Mouse (Mus musculus) midbrain, embryonic 15.5 days (tissue): ENCODE data around the gene Pla2g15. TPM values are rescaled to one million over a fixed set of nuclear protein-coding genes. Genes with fewer than 3 reads are reported as not detected.
A peak's percentile ranks its signal among the peaks of the same experiment; 100 is the strongest.

Experiments
- ATAC-seq: fragments of 200-750 bp; cut with Nextera tagmentation; replicated peaks from 2 replicates; pipeline ENCODE4 v1.8.0; 2017; ENCODE audit warnings: moderate TSS enrichment
- H3K27ac ChIP-seq: fragments of 300-500 bp; sonication (generic); 2 replicates; pipeline ENCODE4 v1.5.1; 2015; ENCODE audit warnings: mild to moderate bottlenecking, inconsistent platforms
- H3K27me3 ChIP-seq: fragments of 300-500 bp; sonication (generic); replicated peaks from 2 replicates; pipeline ENCODE4 v1.6.1; 2015; ENCODE audit warnings: inconsistent platforms
- H3K36me3 ChIP-seq: fragments of 300-500 bp; sonication (generic); replicated peaks from 2 replicates; pipeline ENCODE4 v1.6.1; 2015; ENCODE audit warnings: inconsistent platforms
- H3K4me1 ChIP-seq: fragments of 300-500 bp; sonication (generic); 2 replicates; pipeline ENCODE4 v1.6.1; 2015; ENCODE audit warnings: inconsistent platforms
- H3K4me2 ChIP-seq: fragments of 300-500 bp; sonication (generic); 2 replicates; pipeline ENCODE4 v1.6.1; 2015; ENCODE audit warnings: inconsistent platforms, mild to moderate bottlenecking, moderate library complexity
- H3K4me3 ChIP-seq: fragments of 300-500 bp; sonication (generic); 2 replicates; pipeline ENCODE4 v1.5.1; 2015; ENCODE audit warnings: mild to moderate bottlenecking, inconsistent platforms
- H3K9ac ChIP-seq: fragments of 300-500 bp; sonication (generic); 2 replicates; pipeline ENCODE4 v1.6.1; 2015; ENCODE audit warnings: mild to moderate bottlenecking, inconsistent platforms
- H3K9me3 ChIP-seq: fragments of 300-500 bp; sonication (generic); 2 replicates; pipeline ENCODE4 v1.6.1; 2016; ENCODE audit warnings: inconsistent platforms
- WGBS: fragments of 180-500 bp; shearing (Covaris S2); methylation state at CpG from one replicate; pipeline ENCODE4 v1.1.7; 2015; ENCODE audit warnings: mixed read lengths; 5-methylcytosine and 5-hydroxymethylcytosine counted together
- polyA plus RNA-seq: library from polyadenylated mRNA; unstranded; fragments of >200 nt; fragmentation: Nextera tagmentation; extraction: Ambion mirVana; gene quantifications from 2 replicates; pipeline ENCODE4 v1.2.1, GENCODE M21; 2015

Pla2g15 gene
- polyA plus RNA-seq, 1 experiment from 2014 or later, result 24.3 TPM

- H3K27me3 ChIP-seq, result no peaks in the 10 kb centered on the region
- H3K27ac ChIP-seq, result peak overlapping the region; percentile 92
- peaks cover 25% of the 10 kb centered on the region for H3K4me1 ChIP-seq
- H3K4me2 ChIP-seq, result peak overlapping the region; percentile 80
- peak overlapping the region; percentile 60 for H3K4me3 ChIP-seq
- H3K9me3 ChIP-seq, result no peaks in the 10 kb centered on the region
- H3K9ac ChIP-seq, result peak overlapping the region; percentile 80
- WGBS, result 5% methylated on average over 13 of the region's 13 CpGs
- no peak for ATAC-seq
- H3K36me3 ChIP-seq, result no peaks in the 10 kb centered on the region; the same call in 1 of the 2 replicates
These were observed 61.2 kb downstream of the Pla2g15 start for GRCm38 (mm10) chr8:106211421-106211820.

DNA sequence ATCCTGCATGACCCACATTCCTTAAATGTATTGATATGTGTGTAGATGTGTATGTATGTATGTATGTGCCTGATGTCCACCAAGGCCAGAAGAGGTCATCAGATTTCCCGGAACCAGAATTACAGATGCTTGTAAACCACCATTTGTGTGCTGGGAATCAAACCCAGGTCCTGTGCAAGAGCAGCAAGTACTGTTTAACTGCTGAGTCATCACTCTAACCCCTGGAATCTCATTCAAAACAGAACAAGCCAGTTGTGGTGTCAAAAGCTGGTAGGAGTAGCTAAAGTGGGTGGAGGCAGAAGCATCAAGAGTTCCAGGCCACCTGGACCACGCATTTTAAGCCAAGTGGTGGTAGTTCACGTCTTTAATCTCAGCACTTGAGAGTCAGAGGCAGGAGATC lies 63.8 kb downstream of the Pla2g15 start:
- Histone ChIP-seq H3K36me3 (peaks cover 8% of the 10 kb centered on the region), H3K4me1 (peaks cover 20% of the 10 kb centered on the region), H3K27me3 (no peaks in the 10 kb centered on the region), H3K27ac (no peak overlapping the region), H3K4me2 (no peak overlapping the region), H3K9me3 (no peaks in the 10 kb centered on the region), H3K9ac (no peak overlapping the region), H3K4me3 (no peak overlapping the region)
- ATAC-seq, result no peak
- WGBS, result 94% methylated on average over 3 of the region's 3 CpGs

Other genes starting within 250 kb of the Pla2g15 start
- 11.6 and 13.7 TPM in 2 replicates for gene Pskh1, start 250.0 kb upstream of the Pla2g15 start, polyA plus RNA-seq
- 5.4 and 5.5 TPM in 2 replicates for gene Ctrl, start 216.5 kb upstream of the Pla2g15 start, polyA plus RNA-seq
- 64.3 and 65.3 TPM in 2 replicates for gene Psmb10, start 212.0 kb upstream of the Pla2g15 start, polyA plus RNA-seq
- 1.6 and 2.0 TPM in 2 replicates for gene Lcat, start 207.0 kb upstream of the Pla2g15 start, polyA plus RNA-seq
- gene Slc12a4, start 184.3 kb upstream of the Pla2g15 start, polyA plus RNA-seq, result 7.5 and 9.1 TPM in 2 replicates
- not detected in 2 replicates for gene Dpep3, start 171.0 kb upstream of the Pla2g15 start, polyA plus RNA-seq
- gene Dus2, start 159.1 kb upstream of the Pla2g15 start, polyA plus RNA-seq, result 29.0 and 30.8 TPM in 2 replicates
- gene Dpep2nb, start 144.4 kb upstream of the Pla2g15 start, polyA plus RNA-seq, result 0.21 and 0.26 TPM in 2 replicates
- gene Ddx28, start 138.5 kb upstream of the Pla2g15 start, polyA plus RNA-seq, result 22.9 and 23.8 TPM in 2 replicates
- 3.7 and 3.8 TPM in 2 replicates for gene Nfatc3, start 91.6 kb upstream of the Pla2g15 start, polyA plus RNA-seq
- 0.37 and 0.38 TPM in 2 replicates for gene Esrp2, start 13.4 kb upstream of the Pla2g15 start, polyA plus RNA-seq
- 62.7 and 65.0 TPM in 2 replicates for gene Slc7a6, start 18.5 kb downstream of the Pla2g15 start, polyA plus RNA-seq
- 35.2 and 36.2 TPM in 2 replicates for gene Slc7a6os, start 60.5 kb downstream of the Pla2g15 start, polyA plus RNA-seq
- gene Prmt7, start 60.5 kb downstream of the Pla2g15 start, polyA plus RNA-seq, result 63.4 and 64.4 TPM in 2 replicates
- 60.0 and 65.7 TPM in 2 replicates for gene Smpd3, start 187.6 kb downstream of the Pla2g15 start, polyA plus RNA-seq